Mouse (Mus musculus) lung, postnatal 0 days (tissue): ENCODE measurements around the gene Tox4. TPM values are rescaled to one million over a fixed set of nuclear protein-coding genes. Genes with fewer than 3 reads are reported as not detected.
"Not testable (repeated sequence)": the region's sequence is repeated elsewhere in the genome, so short reads cannot be mapped to it uniquely, and the experiment has no call there.

ENCODE experiments used
- ATAC-seq: fragments of 200-750 bp; cut with Nextera tagmentation; 2 replicates; pipeline ENCODE4 v1.8.0; 2017; ENCODE audit warnings: moderate library complexity
- DNase-seq: peaks from one replicate; pipeline ENCODE4 v3.0.0-alpha.2; 2016; ENCODE audit warnings: low spot score
- H3K27ac ChIP-seq: fragments of 300-500 bp; sonication (generic); 2 replicates; pipeline ENCODE4 v1.5.1; 2014; ENCODE audit warnings: antibody characterized with exemption, mild to moderate bottlenecking, low read length, mixed read lengths
- H3K27me3 ChIP-seq: fragments of 300-500 bp; sonication (generic); replicated peaks from 2 replicates; pipeline ENCODE4 v1.6.1; 2014; ENCODE audit warnings: low read length, mixed read lengths; ENCODE audit not compliant: insufficient read depth
- H3K36me3 ChIP-seq: fragments of 300-500 bp; sonication (generic); 2 replicates; pipeline ENCODE4 v1.6.1; 2014; ENCODE audit warnings: low read length, mixed read lengths; ENCODE audit not compliant: insufficient read depth
- H3K4me1 ChIP-seq: fragments of 300-500 bp; sonication (generic); 2 replicates; pipeline ENCODE4 v1.6.1; 2014; ENCODE audit warnings: antibody characterized with exemption, low read depth, low read length, mixed read lengths; ENCODE audit not compliant: insufficient read depth
- H3K4me2 ChIP-seq: fragments of 300-500 bp; sonication (generic); replicated peaks from 2 replicates; pipeline ENCODE4 v1.6.1; 2014; ENCODE audit warnings: low read depth, mild to moderate bottlenecking, low read length, moderate library complexity, mixed read lengths
- H3K4me3 ChIP-seq: fragments of 300-500 bp; sonication (generic); 2 replicates; pipeline ENCODE4 v1.5.1; 2014; ENCODE audit warnings: low read depth, low read length
- H3K9ac ChIP-seq: fragments of 300-500 bp; sonication (generic); replicated peaks from 2 replicates; pipeline ENCODE4 v1.6.1; 2014; ENCODE audit warnings: low read depth, mild to moderate bottlenecking
- H3K9me3 ChIP-seq: fragments of 300-500 bp; sonication (generic); 2 replicates; pipeline ENCODE4 v1.6.1; 2016; ENCODE audit warnings: low read length, mixed read lengths
- CTCF ChIP-seq: IDR thresholded peaks from 2 replicates; pipeline ENCODE4 v1.5.1; 2016; ENCODE audit warnings: antibody characterized with exemption, mild to moderate bottlenecking
- EP300 ChIP-seq: IDR thresholded peaks from 2 replicates; pipeline ENCODE4 v1.6.1; 2016; ENCODE audit warnings: antibody characterized with exemption, mild to moderate bottlenecking, control low read depth
- WGBS: fragments of 180-500 bp; shearing (Covaris S2); extraction: QIAGEN DNeasy Blood & Tissue Kit; methylation state at CpG from one replicate; pipeline ENCODE4 v1.1.7; 2014; 5-methylcytosine and 5-hydroxymethylcytosine counted together
- polyA plus RNA-seq: library from polyadenylated mRNA; unstranded; fragments of >200 nt; fragmentation: Nextera tagmentation; extraction: Ambion mirVana; gene quantifications from 2 replicates; pipeline ENCODE4 v1.2.1, GENCODE M21; 2015

Gene Tox4
- polyA plus RNA-seq, 1 experiment from 2014 or later = 22.7 TPM

- H3K27me3 ChIP-seq = no peaks in the 10 kb centered on the region
- no peak overlapping the region for H3K4me2 ChIP-seq
- peaks cover 13% of the 10 kb centered on the region; the same call in 1 of the 2 replicates for H3K36me3 ChIP-seq
- TF ChIP-seq EP300 (no peak), CTCF (no peak)
- H3K4me1 ChIP-seq = no peaks in the 10 kb centered on the region; the same call in 1 of the 2 replicates
- no peak overlapping the region for H3K4me3 ChIP-seq
- WGBS = 96% methylated on average over 5 of the region's 5 CpGs
- H3K27ac ChIP-seq = no peak overlapping the region
- no peaks in the 10 kb centered on the region for H3K9me3 ChIP-seq
- ATAC-seq (no peak), DNase-seq (no peak)
- H3K9ac ChIP-seq = no peak overlapping the region
Observed at GRCm38 (mm10) chr14:52283629-52284028, 4.7 kb downstream of the Tox4 start.

GRCm38 (mm10) chr14:52284191-52284590 lies 5.2 kb downstream of the Tox4 start:
- no peak overlapping the region for H3K9ac ChIP-seq
- peaks cover 13% of the 10 kb centered on the region; the same call in 1 of the 2 replicates for H3K36me3 ChIP-seq
- H3K4me3 ChIP-seq = no peak overlapping the region
- TF ChIP-seq CTCF (no peak), EP300 (no peak)
- no peak overlapping the region for H3K27ac ChIP-seq
- no peak overlapping the region for H3K4me2 ChIP-seq
- no peaks in the 10 kb centered on the region for H3K27me3 ChIP-seq
- no peak for DNase-seq
- no peaks in the 10 kb centered on the region for H3K9me3 ChIP-seq
- WGBS = 92% methylated on average over 3 of the region's 3 CpGs
- ATAC-seq = no peak
- H3K4me1 ChIP-seq = no peaks in the 10 kb centered on the region; the same call in 1 of the 2 replicates

GRCm38 (mm10) chr14:52295558-52296264 lies 16.8 kb downstream of the Tox4 start:
- Histone ChIP-seq H3K4me1 (no peaks in the 10 kb centered on the region), H3K27me3 (no peaks in the 10 kb centered on the region), H3K36me3 (peaks cover 39% of the 10 kb centered on the region), H3K4me3 (no peak overlapping the region), H3K9ac (no peak overlapping the region), H3K9me3 (no peaks in the 10 kb centered on the region), H3K27ac (no peak overlapping the region), H3K4me2 (no peak overlapping the region)
- 69% methylated on average over 6 of the region's 6 CpGs for WGBS
- ATAC-seq (peak; percentile 55), DNase-seq (peak; percentile 88)
- peak; percentile 72 for TF ChIP-seq CTCF
- no peak for TF ChIP-seq EP300

GRCm38 (mm10) chr14:52303517-52303916 lies 24.6 kb downstream of the Tox4 start:
- H3K27ac ChIP-seq, DNase-seq, ATAC-seq, H3K4me2 ChIP-seq, H3K4me1 ChIP-seq, H3K27me3 ChIP-seq, H3K4me3 ChIP-seq, H3K9ac ChIP-seq, H3K9me3 ChIP-seq: not testable (repeated sequence)
- H3K36me3 ChIP-seq = peaks cover 15% of the 10 kb centered on the region
- 89% methylated on average over 3 of the region's 3 CpGs for WGBS

GRCm38 (mm10) chr14:52304644-52305271 lies 25.8 kb downstream of the Tox4 start, which contains the start of gene Mettl3:
Gene Mettl3 (minus strand): TSS chr14:52305128.
- ATAC-seq = peak; percentile 98

GRCm38 (mm10) chr14:52306100-52306499 lies 27.2 kb downstream of the Tox4 start:
- 96% methylated on average over 2 of the region's 2 CpGs for WGBS
- no peaks in the 10 kb centered on the region for H3K27me3 ChIP-seq
- no peak overlapping the region for H3K27ac ChIP-seq
- no peak overlapping the region for H3K4me2 ChIP-seq
- H3K4me3 ChIP-seq = no peak overlapping the region
- no peaks in the 10 kb centered on the region for H3K9me3 ChIP-seq
- ATAC-seq (no peak), DNase-seq (no peak)
- no peaks in the 10 kb centered on the region; the same call in 1 of the 2 replicates for H3K4me1 ChIP-seq
- TF ChIP-seq CTCF = no peak
- no peaks in the 10 kb centered on the region for H3K36me3 ChIP-seq
- no peak overlapping the region for H3K9ac ChIP-seq

More at GRCm38 (mm10) chr14:52304644-52305271, 25.8 kb downstream of the Tox4 start, which contains the start of gene Mettl3:
- peak; percentile 98 for DNase-seq
- Histone ChIP-seq H3K9ac (peak within 1 kb of the TSS; percentile 60), H3K27me3 (no peaks in the 10 kb centered on the region), H3K27ac (peak within 1 kb of the TSS; percentile 90), H3K4me3 (peak within 1 kb of the TSS; percentile 67), H3K4me1 (no peaks in the 10 kb centered on the region; the same call in 1 of the 2 replicates), H3K9me3 (no peaks in the 10 kb centered on the region), H3K36me3 (peaks cover 7% of the 10 kb centered on the region), H3K4me2 (peak within 1 kb of the TSS; percentile 57)
- WGBS = under 1% methylated on average over 38 of the region's 46 CpGs
- TF ChIP-seq CTCF (peak; percentile 36), EP300 (peak; percentile 65)
